Mouse (Mus musculus) bone marrow macrophage, adult 2 months (primary cell): Measurements from ENCODE around the gene Pbld2.

Source experiments
- CTCF ChIP-seq: IDR thresholded peaks from 2 replicates; pipeline ENCODE4 v1.5.1; 2012; ENCODE audit warnings: low read depth, mild to moderate bottlenecking, low read length, moderate library complexity
- POLR2A ChIP-seq: IDR thresholded peaks from 2 replicates; pipeline ENCODE4 v1.6.1; 2012; ENCODE audit warnings: mild to moderate bottlenecking, low read depth, low read length, borderline replicate concordance

GRCm38 (mm10) chr10:63043154-63043553, 19.0 kb downstream of the Pbld2 start:
- no peak for TF ChIP-seq CTCF
- TF ChIP-seq POLR2A = no peak
